Mouse (Mus musculus) bone marrow, adult 2 months (tissue): ENCODE data around the gene Tab2.

Experiments used
- CTCF ChIP-seq: fragments of 200-500 bp; IDR thresholded peaks from 2 replicates; pipeline ENCODE4 v1.5.1; 2011; ENCODE audit warnings: low read length, control low read depth; ENCODE audit not compliant: control insufficient read depth, insufficient read depth
- POLR2A ChIP-seq: fragments of 200-500 bp; IDR thresholded peaks from 2 replicates; pipeline ENCODE4 v1.6.1; 2011; ENCODE audit warnings: low read depth, mild to moderate bottlenecking, control low read depth, low read length, borderline replicate concordance; ENCODE audit not compliant: control insufficient read depth

GRCm38 (mm10) chr10:7883524-7883923, 72.5 kb downstream of the Tab2 start:
- TF ChIP-seq CTCF (peak; percentile 100), POLR2A (no peak)
